10 mouse cellular contexts compared by ENCODE assay signal in genomic region chr19:59196111-59196666, GRCm38 (mm10). TPM values are rescaled to one million over a fixed set of nuclear protein-coding genes. Genes with fewer than 3 reads are reported as not detected.
A peak's percentile ranks its signal among the peaks of the same experiment; 100 is the strongest.
DNase-seq lines count a peak whose midpoint lies in the region; ATAC-seq and TF ChIP-seq lines count a peak whose summit lies in the region.
"Had no signal": no experiment of that assay in that cellular context is flagged by ENCODE, and none has a peak within 500 bp of the region (broad histone marks: within the 10 kb centered on the region; RNA-seq: fewer than 3 reads in every experiment).

No protein-coding gene starts in this region.

- TF ChIP-seq EP300 in CH12.LX (IDR thresholded peaks at IDR 0.05; ENCODE audit: low read length) = no peak
- no peak for TF ChIP-seq EP300 in stomach, postnatal 0 days (optimal IDR thresholded peaks at IDR 0.05)

- no peaks in the 10 kb centered on the region for H3K36me3 ChIP-seq in CH12.LX (replicated peaks in 1 of 2; ENCODE audit: control insufficient read depth in 1 of 2, insufficient read depth in 1 of 2, low read length in 1 of 2)
- H3K36me3 ChIP-seq in stomach, postnatal 0 days (ENCODE audit: control insufficient read depth, insufficient read depth, low read length) = no peaks in the 10 kb centered on the region
- H3K36me3 ChIP-seq: neural tube, embryonic 12.5 days had no signal

- peaks cover 7% of the 10 kb centered on the region for H3K9me3 ChIP-seq in CH12.LX (replicated peaks; ENCODE audit: low read length)
- no peaks in the 10 kb centered on the region for H3K9me3 ChIP-seq in stomach, postnatal 0 days (ENCODE audit: control insufficient read depth, low read length)
- H3K9me3 ChIP-seq: neural tube, embryonic 12.5 days had no signal

- H3K4me3 ChIP-seq in CH12.LX (replicated peaks in 1 of 3; ENCODE audit: low read depth in 2 of 3, low read length in 2 of 3, poor library complexity in 1 of 3) = no peak overlapping the region
- no peak overlapping the region for H3K4me3 ChIP-seq in stomach, postnatal 0 days (ENCODE audit: low read depth, low read length)
- H3K4me3 ChIP-seq: neural tube, embryonic 12.5 days had no signal

- 10% methylated on average over 15 of the region's 15 CpGs for WGBS in stomach, postnatal 0 days

- no peaks in the 10 kb centered on the region for H3K4me1 ChIP-seq in CH12.LX (ENCODE audit: control insufficient read depth in 1 of 2, insufficient read depth in 2 of 2)
- H3K4me1 ChIP-seq in stomach, postnatal 0 days (replicated peaks; ENCODE audit: control insufficient read depth, insufficient read depth) = no peaks in the 10 kb centered on the region
- H3K4me1 ChIP-seq: neural tube, embryonic 12.5 days had no signal

- H3K9ac ChIP-seq in CH12.LX (ENCODE audit: insufficient read depth, low read depth) = no peak overlapping the region
- H3K9ac ChIP-seq in stomach, postnatal 0 days (ENCODE audit: low read length) = no peak overlapping the region
- H3K9ac ChIP-seq: neural tube, embryonic 12.5 days had no signal

- TF ChIP-seq CTCF in CH12.LX (conservative IDR thresholded peaks at IDR 0.05 in 1 of 2, IDR thresholded peaks at IDR 0.05 in 1 of 2; ENCODE audit: low read depth in 2 of 2, low read length in 2 of 2) = peak in 1 of 2 experiments; percentile 82; a peak in 2 of 4 replicates
- peak; percentile 74 for TF ChIP-seq CTCF in stomach, postnatal 0 days (IDR thresholded peaks at IDR 0.05; ENCODE audit: low read depth)

- no peak overlapping the region for H3K27ac ChIP-seq in CH12.LX (ENCODE audit: insufficient read depth, low read depth)
- no peak overlapping the region for H3K27ac ChIP-seq in stomach, postnatal 0 days (replicated peaks)
- H3K27ac ChIP-seq: neural tube, embryonic 12.5 days had no signal

- no peak overlapping the region for H3K4me2 ChIP-seq in CH12.LX (ENCODE audit: insufficient read depth, low read depth, poor library complexity, severe bottlenecking)
- H3K4me2 ChIP-seq in stomach, postnatal 0 days (replicated peaks; ENCODE audit: low read depth) = no peak overlapping the region
- H3K4me2 ChIP-seq: neural tube, embryonic 12.5 days had no signal

- ATAC-seq in hematopoietic stem cell, adult 5-6 weeks (replicated peaks in 1 of 2; ENCODE audit: insufficient read depth in 1 of 2, low FRiP score in 2 of 2, low TSS enrichment in 1 of 2, low read depth in 1 of 2, poor library complexity in 2 of 2, severe bottlenecking in 2 of 2) = peak; percentile 74 to 78
- ATAC-seq in stomach, postnatal 0 days (ENCODE audit: low FRiP score, low TSS enrichment) = peak; percentile 56; the same call in 1 of the 2 replicates

- peak; percentile 76 to 79 for DNase-seq in cerebellum, postnatal 10 days
- no peak for DNase-seq in cerebellum, adult 11 months
- DNase-seq in CH12.LX (ENCODE audit: extremely low read depth) = peak; percentile 17
- DNase-seq in embryo, embryonic 11 days = peak; percentile 81
- DNase-seq in layer of hippocampus, adult 9-10 months (ENCODE audit: low spot score) = peak; percentile 15
- DNase-seq in lung, postnatal 4 days = peak; percentile 57 to 66
- DNase-seq in stomach, postnatal 0 days (ENCODE audit: low spot score) = peak; percentile 62

- no peaks in the 10 kb centered on the region for H3K79me2 ChIP-seq in CH12.LX (replicated peaks; ENCODE audit: control insufficient read depth, extremely low read depth, insufficient read depth, poor library complexity, severe bottlenecking)

- no peak for TF ChIP-seq POLR2A in CH12.LX (IDR thresholded peaks at IDR 0.05; ENCODE audit: low read depth, low read length)

- in situ Hi-C loops in CH12.LX (cut with MboI; ENCODE audit: low pct_ligation_motif_present, low pct_unique_long_range_greater_than_20kb, low sequenced_read_pairs) = no loop called here

- dilution Hi-C loops in CH12.LX (cut with MboI; ENCODE audit: extremely low pct_ligation_motif_present, extremely low pct_unique_long_range_greater_than_20kb, low sequenced_read_pairs) = no loop called here

- H3K27me3 ChIP-seq in CH12.LX (replicated peaks) = no peaks in the 10 kb centered on the region
- H3K27me3 ChIP-seq in stomach, postnatal 0 days (ENCODE audit: control insufficient read depth, insufficient read depth, low read length) = peaks cover 24% of the 10 kb centered on the region

- TF ChIP-seq RAD21 in CH12.LX (IDR thresholded peaks at IDR 0.05; ENCODE audit: low read depth, low read length) = peak; percentile 80

TF ChIP-seq in CH12.LX, 34 proteins besides CTCF, POLR2A, EP300 and RAD21:
- TF ChIP-seq UBTF (IDR thresholded peaks at IDR 0.05; ENCODE audit: low read depth, low read length) (no peak), ELF1 (IDR thresholded peaks at IDR 0.05; ENCODE audit: low read depth, low read length) (no peak), MAFK (IDR thresholded peaks at IDR 0.05; ENCODE audit: insufficient replicate concordance, low read length) (no peak), ZKSCAN1 (IDR thresholded peaks at IDR 0.05; ENCODE audit: borderline replicate concordance, low read depth, low read length) (no peak), SMC3 (IDR thresholded peaks at IDR 0.05; ENCODE audit: low read depth, low read length) (peak; percentile 86), GABPA (IDR thresholded peaks at IDR 0.05; ENCODE audit: insufficient replicate concordance, low read depth, low read length) (no peak), BHLHE40 (IDR thresholded peaks at IDR 0.05; ENCODE audit: low read depth, low read length) (no peak)

RNA-seq across cellular contexts. Expression of gene Kcnk18, which starts 22.8 kb away (rescaled TPM):
- total RNA-seq in CH12.LX (2012; rRNA removed) (not detected in 2 replicates), CH12.LX (2014; rRNA removed) (not detected in 2 replicates)
- polyA plus RNA-seq in CH12.LX (2012; ENCODE audit: insufficient read length, low read depth) = not detected in 2 replicates
- total RNA-seq in hematopoietic stem cell, adult 5-6 weeks (2017) = not detected in 2 replicates
- polyA plus RNA-seq in stomach, postnatal 0 days (2015; fragmentation: Nextera tagmentation; extraction: Ambion mirVana) = 0.04 TPM in 1 of 2 replicates, not detected in the other
- polyA plus RNA-seq: gonadal fat pad, adult 2 months; neural tube, embryonic 12.5 days had no signal

RNA-seq across cellular contexts. Expression of gene Vax1, which starts 26.3 kb away (rescaled TPM):
- total RNA-seq in CH12.LX (2012; rRNA removed) = not detected in 2 replicates
- total RNA-seq in CH12.LX (2014; rRNA removed) = not detected in 2 replicates
- not detected in 2 replicates for polyA plus RNA-seq in CH12.LX (2012; ENCODE audit: insufficient read length, low read depth)
- not detected in 2 replicates for total RNA-seq in hematopoietic stem cell, adult 5-6 weeks (2017)
- polyA plus RNA-seq in stomach, postnatal 0 days (2015; fragmentation: Nextera tagmentation; extraction: Ambion mirVana) = not detected in 2 replicates
- polyA plus RNA-seq: gonadal fat pad, adult 2 months; neural tube, embryonic 12.5 days had no signal
